Mouse (Mus musculus): ENCODE measurements around the gene Pgam2. TPM values are rescaled to one million over a fixed set of nuclear protein-coding genes. Genes with fewer than 3 reads are reported as not detected.
"Not testable (repeated sequence)": the region's sequence is repeated elsewhere in the genome, so short reads cannot be mapped to it uniquely, and the experiment has no call there.

The Pgam2 gene
- total RNA-seq, 2 experiments from 2014 or later: 6.0 to 6.6 TPM

DNA sequence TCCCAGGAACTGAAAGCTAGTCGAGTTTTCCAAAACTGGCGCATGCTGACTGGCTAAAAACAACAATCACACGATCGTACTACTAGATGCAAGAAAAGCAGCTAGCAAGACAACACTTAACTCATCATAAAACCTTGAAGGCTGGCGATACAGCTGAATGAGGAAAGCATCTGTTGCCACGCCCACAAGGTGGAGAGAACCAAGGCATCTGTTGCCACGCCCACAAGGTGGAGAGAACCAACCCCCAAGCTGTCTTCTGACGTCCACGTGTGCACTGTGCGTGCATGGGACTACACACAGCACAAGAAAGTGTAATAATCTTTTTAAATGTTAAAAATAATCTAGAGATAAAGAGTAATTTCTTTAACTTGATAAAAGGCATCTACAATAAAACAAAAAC, 9.8 kb upstream of the Pgam2 start:
- intact Hi-C loops (cut with DNase I): no loop called here
- DNase-seq (ENCODE audit: low spot score in 2 of 2): no peak

DNA sequence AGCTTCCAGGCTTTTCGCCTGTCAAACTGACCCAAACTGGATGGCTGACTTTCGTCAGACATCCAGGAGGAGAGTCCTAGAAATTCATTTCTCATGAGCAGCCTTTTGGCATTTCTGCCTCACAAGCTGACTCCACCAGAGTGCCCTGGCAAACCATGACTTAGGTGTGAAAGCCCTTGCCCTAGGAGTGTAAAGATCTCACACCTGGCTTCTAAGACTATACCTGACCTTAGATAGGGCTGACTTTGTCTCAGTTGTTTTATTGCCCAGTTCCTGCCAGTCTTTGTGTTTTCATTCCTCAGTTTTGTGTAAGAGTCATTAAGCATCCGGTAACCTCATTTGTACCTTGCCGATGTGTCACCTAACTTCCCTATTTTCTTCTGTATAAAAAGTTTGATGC, 6.0 kb upstream of the Pgam2 start:
- intact Hi-C loops (cut with DNase I): not testable (repeated sequence)

DNA sequence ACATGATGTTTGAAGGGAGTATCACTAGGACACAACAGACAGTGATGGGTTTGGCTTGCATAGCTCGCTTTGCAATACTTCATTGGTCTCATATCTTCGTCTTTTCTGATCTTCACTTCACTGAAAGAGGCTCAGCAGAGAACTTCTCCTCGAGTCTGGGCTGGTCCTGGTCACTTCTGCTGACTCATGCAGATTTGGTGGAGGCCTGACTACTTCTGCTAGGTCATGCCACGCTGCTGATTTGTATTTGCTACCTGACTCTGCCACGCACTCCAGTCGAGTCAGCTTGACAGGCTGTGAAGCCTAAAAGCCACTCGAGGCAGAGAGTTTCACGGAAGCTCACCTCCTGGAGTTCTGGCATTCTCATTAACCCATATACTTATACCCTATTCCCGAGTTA, 4.4 kb upstream of the Pgam2 start:
- no peak for DNase-seq (ENCODE audit: low spot score in 2 of 2)
- intact Hi-C loops (cut with DNase I): no loop called here

More for the DNA sequence above, 6.0 kb upstream of the Pgam2 start:
- DNase-seq (ENCODE audit: low spot score in 2 of 2): not testable (repeated sequence)

DNA sequence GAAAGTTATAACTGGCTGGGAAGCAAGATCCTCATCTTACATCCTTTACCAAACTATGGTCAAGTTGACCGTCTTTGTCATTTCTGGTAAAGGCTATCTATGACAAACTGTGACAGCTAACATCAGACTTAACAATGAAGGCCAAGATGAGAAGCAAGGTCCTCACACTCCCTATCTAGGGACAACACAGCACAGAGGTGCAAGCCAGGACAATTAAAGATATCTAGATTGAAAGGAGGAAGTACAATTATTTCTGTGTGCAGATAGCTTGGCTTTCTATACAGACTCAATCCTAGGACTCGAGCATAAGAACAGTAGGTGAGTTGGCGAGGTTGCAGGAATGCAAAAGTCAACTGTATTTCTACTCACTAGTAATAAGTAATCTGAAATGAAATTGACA, 2.2 kb upstream of the Pgam2 start:
- DNase-seq (ENCODE audit: low spot score in 2 of 2): no peak
- intact Hi-C loops (cut with DNase I): no loop called here

DNA sequence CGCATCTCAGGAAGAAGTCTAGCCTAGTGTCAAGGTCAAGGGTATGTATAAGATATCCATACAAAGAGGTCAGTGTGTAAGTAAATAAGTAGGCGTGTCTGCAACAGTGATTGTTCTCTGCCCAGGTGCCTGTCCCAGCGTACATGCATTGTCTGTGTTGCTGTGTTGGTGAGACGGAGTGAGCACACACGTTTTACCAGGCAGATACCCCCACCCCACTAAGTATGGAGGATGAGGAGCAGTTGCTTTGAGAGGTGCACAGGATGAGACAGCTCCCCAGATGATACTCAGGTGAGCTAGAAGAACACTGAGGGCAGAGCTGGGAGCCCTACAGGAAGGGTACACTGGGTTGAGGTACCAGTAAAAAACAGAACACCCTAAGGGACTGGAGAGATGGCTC, 641 bp upstream of the Pgam2 start:
- no peak for DNase-seq (ENCODE audit: low spot score in 2 of 2)
- intact Hi-C loops (cut with DNase I): no loop called here

DNA sequence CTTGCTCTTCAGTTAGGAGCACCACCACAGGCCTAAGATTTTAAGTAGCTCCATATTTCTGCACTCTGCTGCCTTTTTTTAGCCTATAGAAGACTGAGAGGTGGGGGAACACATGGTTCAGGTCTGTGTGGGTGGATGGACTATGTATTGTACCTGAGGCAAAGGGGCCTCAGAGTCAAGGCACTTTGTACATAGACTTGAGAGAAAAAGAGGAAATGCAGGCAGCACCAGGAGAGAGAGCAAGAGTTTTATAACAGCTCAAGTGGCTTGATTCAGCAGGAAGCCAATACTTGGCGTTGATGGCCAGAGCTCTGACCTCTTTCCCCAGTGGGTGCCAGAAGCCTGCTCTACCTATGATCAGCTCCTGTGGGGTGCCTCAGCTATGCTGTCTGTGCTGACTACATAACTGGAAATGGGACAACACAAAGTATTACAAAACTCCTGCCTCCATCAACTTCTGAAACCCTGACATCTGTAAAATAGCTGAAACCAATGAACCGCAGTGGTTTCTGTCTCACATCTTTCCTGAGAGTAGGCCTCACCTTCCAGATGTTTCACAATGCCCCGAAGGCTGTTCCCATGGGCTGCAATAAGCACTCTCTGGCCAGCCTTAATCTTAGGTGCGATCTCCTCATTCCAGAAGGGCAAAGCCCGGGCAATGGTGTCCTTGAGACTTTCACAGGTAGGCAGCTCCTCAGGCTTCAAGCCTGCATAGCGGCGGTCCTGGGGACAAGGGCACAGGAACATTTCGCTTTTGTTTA, 896 bp downstream of the Pgam2 start:
- intact Hi-C loops (cut with DNase I): no loop called here
- DNase-seq (ENCODE audit: low spot score in 2 of 2): no peak

DNA sequence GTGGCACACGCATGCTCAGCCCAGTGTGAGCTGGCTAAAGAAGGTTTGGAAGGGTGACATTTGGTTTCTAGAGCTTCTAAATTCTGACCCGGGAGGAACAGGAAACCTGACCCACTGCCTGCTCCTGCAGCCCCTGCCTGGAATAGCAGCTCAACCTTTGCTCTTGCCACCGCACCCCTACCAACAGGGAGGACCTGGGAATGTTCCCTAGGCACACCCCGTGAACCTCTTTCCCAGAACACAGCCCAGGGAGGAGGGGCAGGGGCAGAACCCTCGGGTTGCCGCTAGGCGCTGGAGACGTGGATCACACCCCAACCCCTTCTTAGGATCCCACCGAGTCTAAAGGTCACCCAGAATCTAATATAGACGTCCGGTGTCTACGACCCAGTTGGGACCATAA, 1.5 kb downstream of the Pgam2 start:
- intact Hi-C loops (cut with DNase I): no loop called here
- no peak for DNase-seq (ENCODE audit: low spot score in 2 of 2)

DNA sequence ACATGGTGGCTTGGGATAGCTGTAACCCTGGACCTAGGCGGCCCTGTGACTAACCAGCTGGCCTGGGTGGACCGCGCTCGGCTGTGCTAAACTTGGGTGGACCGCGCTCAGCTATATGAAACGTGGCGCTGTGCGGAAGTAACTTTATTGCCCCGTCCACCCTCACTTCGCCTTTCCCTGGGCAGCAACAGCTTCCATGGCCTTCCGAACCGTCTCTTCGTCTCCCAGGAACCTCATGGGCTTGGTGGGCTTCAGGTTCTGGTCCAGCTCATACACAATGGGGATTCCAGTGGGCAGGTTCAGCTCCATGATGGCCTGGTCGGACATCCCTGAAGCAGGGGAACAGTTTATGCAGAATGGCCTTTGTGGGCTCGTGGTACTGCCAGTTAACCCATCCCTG, 2.0 kb downstream of the Pgam2 start:
- intact Hi-C loops (cut with DNase I): no loop called here
- DNase-seq (ENCODE audit: low spot score in 2 of 2): no peak

DNA sequence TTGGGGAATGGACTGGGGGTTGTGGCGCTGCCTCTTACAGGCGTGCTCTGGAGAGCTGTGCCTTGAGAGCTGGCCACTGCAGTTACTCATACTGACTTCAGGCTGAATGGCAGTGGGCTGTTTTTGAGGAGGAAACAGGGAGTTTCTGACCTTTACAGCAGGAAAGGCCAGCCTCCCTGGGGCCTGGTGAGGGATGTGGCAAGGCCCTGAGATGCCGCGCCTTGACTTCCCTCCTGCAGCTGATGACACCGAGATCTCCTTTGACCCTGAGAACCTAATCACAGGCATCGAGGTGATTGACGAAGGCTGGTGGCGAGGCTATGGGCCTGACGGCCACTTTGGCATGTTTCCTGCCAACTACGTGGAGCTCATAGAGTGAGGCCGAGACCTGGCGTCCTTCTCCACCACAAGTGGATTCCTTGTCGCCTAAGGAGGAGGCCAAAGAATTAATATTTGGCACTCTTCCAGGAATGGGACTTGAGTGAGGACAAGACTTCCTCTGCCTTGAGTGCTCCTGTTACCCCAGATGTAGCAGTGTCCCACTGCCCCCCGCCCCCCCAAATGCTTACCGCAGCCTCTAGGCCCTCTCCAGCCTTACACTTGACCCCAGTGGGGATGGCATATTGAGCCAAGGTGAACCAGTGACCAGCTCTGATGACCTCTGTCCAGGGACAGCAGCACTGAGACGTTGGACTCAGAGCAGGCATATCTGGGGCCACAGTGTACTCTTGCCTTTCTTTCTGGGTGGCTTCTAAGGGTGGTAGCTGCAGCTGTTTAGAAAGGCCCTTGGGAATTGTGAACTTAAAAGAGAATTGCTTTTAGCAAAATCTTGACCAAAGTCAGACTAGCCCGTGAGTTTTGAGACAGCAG, 3.7 kb downstream of the Pgam2 start:
- intact Hi-C loops (cut with DNase I): no loop called here
- DNase-seq (ENCODE audit: low spot score in 2 of 2): no peak

DNA sequence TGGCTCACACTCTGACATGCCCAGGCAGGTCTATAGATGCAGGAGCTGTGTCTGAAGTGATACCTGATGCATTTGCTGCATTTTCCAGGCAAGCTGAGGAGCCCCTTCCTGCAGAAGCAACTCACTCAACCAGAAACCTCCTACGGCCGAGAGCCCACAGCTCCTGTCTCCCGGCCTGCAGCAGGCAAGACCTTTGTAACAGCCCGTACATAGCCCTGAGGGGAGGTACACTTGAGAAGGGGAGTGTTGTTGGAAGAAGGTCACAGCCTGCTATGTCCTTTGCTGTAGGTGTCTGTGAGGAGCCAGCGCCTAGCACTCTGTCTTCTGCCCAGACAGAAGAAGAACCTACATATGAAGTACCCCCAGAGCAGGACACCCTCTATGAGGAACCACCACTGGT, 5.6 kb downstream of the Pgam2 start:
- intact Hi-C loops (cut with DNase I): no loop called here
- DNase-seq (ENCODE audit: low spot score in 2 of 2): no peak

DNA sequence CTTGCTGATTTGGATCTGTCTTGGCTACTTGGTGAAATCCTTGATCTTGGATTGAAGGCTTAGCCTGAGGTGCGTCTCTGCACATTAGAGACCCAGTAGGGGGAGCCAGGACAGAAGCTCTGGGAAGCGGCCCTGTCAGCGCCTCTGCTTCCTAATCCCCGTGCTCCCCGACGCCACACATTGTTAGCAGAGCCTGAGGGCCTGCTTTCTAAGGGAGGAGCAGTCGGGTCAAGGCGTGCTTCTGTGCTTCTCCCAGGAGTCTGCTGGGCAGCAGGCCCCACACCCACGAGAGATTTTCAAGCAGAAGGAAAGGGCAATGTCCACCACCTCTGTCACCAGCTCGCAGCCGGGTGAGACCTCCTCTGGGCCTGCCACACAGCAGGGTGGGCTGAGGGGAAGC, 6.2 kb downstream of the Pgam2 start:
- intact Hi-C loops (cut with DNase I): no loop called here
- DNase-seq (ENCODE audit: low spot score in 2 of 2): no peak

DNA sequence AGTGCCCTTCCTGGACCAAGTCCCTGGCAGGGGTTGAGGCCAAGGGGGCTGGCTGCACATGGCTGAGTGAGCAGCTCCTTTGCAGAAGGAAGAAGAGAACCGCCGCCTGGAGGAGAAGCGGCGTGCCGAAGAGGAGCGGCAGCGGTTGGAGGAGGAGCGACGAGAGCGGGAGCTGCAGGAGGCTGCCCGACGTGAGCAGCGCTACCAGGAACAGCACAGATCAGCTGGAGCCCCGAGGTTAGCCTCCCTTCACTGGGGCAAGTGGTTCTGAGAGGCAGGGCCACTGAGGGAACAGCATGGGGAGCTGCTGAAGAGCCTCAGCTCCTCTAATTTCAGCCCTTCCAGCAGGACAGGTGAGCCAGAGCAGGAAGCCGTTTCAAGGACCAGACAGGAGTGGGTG, 6.6 kb downstream of the Pgam2 start:
- intact Hi-C loops (cut with DNase I): no loop called here
- DNase-seq (ENCODE audit: low spot score in 2 of 2): no peak

DNA sequence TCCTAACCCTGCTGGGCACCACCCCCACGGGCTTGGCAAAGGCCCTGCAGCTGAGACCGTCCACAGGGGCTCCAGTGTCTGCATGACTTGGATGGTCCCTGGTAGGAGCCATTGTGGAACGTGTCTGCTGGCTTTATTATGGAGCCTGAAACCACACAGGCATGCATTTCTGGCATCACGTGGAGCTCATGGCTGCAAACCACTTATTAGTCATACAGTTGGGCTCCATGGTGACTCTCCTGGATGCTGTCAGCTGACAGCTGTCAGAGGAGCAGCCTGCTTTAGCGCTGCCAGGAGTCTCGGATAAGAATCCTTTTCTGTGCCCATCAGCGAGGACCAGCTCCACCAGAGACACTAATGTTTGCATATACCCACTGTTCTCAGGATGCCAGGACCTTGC, 7.8 kb downstream of the Pgam2 start:
- intact Hi-C loops (cut with DNase I): no loop called here
- DNase-seq (ENCODE audit: low spot score in 2 of 2): peak; percentile 30 to 34

DNA sequence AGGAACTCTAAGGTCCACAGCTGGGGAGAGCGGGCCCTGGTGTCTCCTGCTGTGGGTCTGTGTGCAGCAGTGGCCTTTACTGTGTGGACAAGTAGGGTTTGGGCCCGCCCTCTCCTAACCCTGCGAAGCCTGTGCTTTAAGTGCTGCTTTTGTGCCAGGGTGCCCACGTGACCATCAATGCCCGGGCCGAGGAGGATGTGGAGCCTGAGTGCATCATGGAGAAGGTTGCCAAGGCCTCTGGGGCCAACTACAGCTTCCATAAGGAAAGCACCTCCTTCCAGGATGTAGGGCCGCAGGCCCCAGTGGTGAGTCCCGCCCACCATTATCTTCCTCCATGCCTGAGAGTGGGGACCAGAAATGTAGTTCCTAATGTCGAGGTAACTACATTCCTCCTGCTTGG, 8.2 kb downstream of the Pgam2 start:
- intact Hi-C loops (cut with DNase I): no loop called here
- no peak for DNase-seq (ENCODE audit: low spot score in 2 of 2)

DNA sequence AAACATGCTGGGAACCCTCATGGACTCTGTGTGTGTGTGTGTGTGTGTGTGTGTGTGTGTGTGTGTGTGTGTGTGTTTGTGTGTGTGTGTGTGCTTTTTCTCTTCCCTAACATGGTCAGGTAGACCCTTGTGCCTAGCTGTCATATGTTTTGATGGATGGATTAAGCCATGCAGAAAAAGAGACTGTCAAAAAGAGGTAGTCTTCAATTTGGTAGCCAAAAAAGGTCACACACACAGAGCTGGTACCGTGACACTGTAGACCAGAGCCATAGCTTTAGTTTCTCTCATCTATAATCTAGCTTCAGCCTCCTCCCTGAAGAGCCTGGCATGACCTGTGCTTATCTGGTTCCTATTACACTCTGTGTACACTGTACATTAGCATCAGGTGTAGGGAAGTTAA, 13.1 kb downstream of the Pgam2 start:
- no peak for DNase-seq (ENCODE audit: low spot score in 2 of 2)
- intact Hi-C loops (cut with DNase I): no loop called here

DNA sequence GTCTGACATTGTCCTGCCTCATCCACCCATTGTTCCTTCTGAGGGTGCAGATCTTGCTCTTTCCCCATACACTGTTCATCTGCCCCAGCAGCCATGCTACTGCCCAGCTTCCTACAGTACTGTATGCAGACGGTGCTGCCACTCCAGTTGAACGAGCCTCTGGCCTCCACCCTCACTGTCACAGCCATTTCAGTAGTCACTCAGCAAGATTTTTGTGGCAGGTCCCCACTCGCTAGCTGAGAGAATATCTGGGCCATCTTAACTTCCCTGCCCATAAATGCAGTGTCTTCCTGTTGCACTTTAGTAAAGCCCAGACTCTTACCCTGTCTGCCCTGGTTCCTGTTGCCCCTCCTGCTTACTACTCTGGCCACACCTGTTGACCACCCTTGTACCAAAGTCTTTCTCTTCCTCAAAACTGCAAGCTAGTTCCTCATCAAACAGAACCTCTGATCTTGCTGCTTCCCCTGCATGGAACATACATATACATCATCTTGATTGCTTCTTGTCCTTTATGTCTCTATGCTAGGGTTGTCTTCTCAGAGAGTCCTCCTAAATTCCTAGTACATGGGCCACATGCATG, 13.7 kb downstream of the Pgam2 start:
- no peak for DNase-seq (ENCODE audit: low spot score in 2 of 2)
- intact Hi-C loops (cut with DNase I): loop anchor here (5.0 kb wide), 2 partner anchors 47 to 87 kb away; partner anchors contain the start of genes Pold2 and Polm

DNA sequence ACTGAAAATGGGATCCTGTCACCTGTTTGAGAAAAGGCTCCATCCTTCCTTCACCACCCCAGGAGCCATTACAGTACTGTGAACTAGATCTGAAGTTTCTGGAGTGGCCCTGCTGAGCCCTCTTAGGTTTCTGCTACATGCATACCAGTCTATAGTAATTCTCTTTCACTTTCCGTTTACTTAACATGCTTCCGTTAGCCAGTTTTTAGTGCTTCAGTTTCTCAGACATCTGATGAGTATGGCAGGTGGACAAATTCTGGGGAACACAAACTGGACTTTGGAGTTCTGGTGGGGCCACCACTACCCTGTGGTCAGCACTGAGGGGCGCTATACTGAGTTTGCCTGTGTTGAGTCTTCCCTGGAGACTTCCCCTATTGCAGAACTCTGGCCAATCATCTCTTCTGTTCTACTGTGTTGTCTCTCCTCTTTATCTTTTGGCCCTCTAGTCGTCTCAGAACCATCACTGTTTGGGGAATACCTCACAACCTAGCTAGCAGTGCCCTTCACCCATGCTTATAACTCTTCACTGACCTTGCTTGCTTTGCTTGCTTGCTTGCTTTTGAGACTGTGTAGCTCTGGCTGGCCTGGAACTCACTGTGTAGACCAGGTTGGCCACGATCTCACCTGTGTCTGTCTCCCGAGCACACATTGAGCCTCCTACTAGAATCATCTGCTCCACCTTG, 14.3 kb downstream of the Pgam2 start:
- no peak for DNase-seq (ENCODE audit: low spot score in 2 of 2)
- intact Hi-C loops (cut with DNase I): loop anchor here (5.0 kb wide), 2 partner anchors 48 to 88 kb away; partner anchors contain the start of genes Pold2 and Polm

DNA sequence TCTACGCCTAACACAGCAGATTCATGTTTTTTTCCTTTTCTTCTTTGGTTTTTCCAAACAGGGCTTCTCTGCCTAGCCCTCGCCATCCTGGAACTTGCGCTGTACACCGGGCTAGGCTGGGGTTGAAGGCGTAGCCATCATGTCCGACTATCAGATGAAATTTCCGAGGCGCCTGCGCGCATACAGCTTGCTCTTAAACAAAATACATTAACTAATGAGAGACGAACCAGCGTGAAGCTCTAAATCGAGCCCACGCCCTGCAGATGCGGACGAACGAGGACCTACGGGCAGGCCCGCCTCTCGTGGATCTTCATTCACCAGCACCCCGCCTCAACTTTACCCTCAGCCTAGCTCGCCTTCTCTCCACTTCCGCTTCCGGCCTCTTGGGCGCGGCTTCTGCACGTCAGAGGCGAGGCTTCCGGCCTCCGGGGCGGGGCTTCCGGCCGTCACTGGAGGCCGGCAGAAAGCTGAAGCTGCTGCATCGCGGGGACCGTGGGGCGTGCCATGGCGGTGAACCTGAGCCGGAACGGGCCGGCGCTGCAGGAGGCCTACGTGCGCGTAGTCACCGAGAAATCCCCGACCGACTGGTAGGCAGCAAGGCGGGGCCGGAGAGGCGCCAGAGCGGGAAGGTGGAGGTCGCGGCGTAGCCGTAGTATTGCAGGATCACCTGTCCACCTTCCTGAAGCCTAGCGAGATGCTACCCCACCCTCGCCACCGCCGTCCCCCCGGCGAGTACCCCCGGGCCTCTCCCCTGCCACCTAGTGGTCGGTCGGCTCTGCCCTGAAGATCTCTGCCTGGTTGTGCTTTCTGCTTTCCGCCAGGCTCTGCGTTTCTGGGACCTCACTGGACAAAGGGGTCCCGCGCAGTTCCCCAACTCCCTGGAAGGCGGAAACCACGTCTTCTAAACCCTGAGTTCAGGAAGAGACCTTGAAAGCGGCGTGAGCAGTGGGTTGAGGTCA, 15.2 kb downstream of the Pgam2 start, which contains the start of gene Dbnl:
Dbnl (plus strand) TSS at position 433 of the 959 bp plus-strand sequence.
- intact Hi-C loops (cut with DNase I): loop anchor here (5.0 kb wide), 2 partner anchors 49 to 89 kb away; partner anchors contain the start of genes Pold2 and Polm
- peak; percentile 95 to 96 for DNase-seq (ENCODE audit: low spot score in 2 of 2)

DNA sequence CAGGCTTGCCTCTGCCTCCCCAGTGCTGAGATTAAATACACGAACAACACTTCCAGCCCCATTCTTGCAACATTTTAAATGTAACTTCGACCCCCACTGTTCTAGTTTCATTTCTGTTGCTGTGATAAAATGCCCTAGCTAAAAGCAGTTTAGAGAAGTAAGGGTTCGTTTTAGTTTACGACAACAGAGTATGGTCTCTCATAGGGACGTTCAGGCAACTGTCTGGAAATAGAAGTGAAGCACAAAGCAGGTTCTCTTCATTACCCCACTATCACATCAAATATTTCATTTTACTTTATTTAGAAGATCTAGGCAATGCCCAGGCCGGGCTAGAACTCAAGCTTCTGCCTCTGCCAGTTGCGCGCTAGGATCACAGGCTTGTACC, 15.9 kb downstream of the Pgam2 start:
- DNase-seq (ENCODE audit: low spot score in 2 of 2): no peak
- intact Hi-C loops (cut with DNase I): loop anchor here (5.0 kb wide), 2 partner anchors 50 to 90 kb away; partner anchors contain the start of genes Pold2 and Polm

All from left cerebral cortex, postnatal 36 days (tissue).